Mouse (Mus musculus) hindbrain, embryonic 10.5 days (tissue): Measurements from ENCODE around the gene Rgs3. TPM values are rescaled to one million over a fixed set of nuclear protein-coding genes. Genes with fewer than 3 reads are reported as not detected.

Experiments used
- DNase-seq: peaks from one replicate; pipeline ENCODE4 v3.0.0-alpha.2; 2017; ENCODE audit warnings: low spot score
- H3K27ac ChIP-seq: fragments of 300-500 bp; sonication (generic); 2 replicates; pipeline ENCODE4 v1.5.1; 2016; ENCODE audit warnings: mild to moderate bottlenecking, moderate library complexity
- H3K27me3 ChIP-seq: fragments of 300-500 bp; sonication (generic); 2 replicates; pipeline ENCODE4 v1.6.1; 2016; ENCODE audit warnings: mild to moderate bottlenecking; ENCODE audit not compliant: poor library complexity, insufficient read depth, severe bottlenecking
- H3K36me3 ChIP-seq: fragments of 300-500 bp; sonication (generic); 2 replicates; pipeline ENCODE4 v1.6.1; 2016; ENCODE audit warnings: mild to moderate bottlenecking, moderate library complexity
- H3K4me1 ChIP-seq: fragments of 300-500 bp; sonication (generic); replicated peaks from 2 replicates; pipeline ENCODE4 v1.6.1; 2016; ENCODE audit warnings: mild to moderate bottlenecking
- H3K4me3 ChIP-seq: fragments of 300-500 bp; sonication (generic); 2 replicates; pipeline ENCODE4 v1.5.1; 2016; ENCODE audit warnings: mild to moderate bottlenecking, moderate library complexity
- H3K9me3 ChIP-seq: fragments of 300-500 bp; sonication (generic); 2 replicates; pipeline ENCODE4 v1.6.1; 2016; ENCODE audit warnings: mild to moderate bottlenecking, moderate library complexity
- WGBS: fragments of 180-500 bp; shearing (Covaris S2); methylation state at CpG from one replicate; pipeline ENCODE4 v1.1.7; 2016; 5-methylcytosine and 5-hydroxymethylcytosine counted together
- polyA plus RNA-seq: library from polyadenylated mRNA; unstranded; fragments of >200 nt; fragmentation: Nextera tagmentation; extraction: Ambion mirVana; gene quantifications from 2 replicates; pipeline ENCODE4 v1.2.1, GENCODE M21; 2016

Gene Rgs3
- polyA plus RNA-seq, 1 experiment from 2014 or later: 48.6 TPM

DNA sequence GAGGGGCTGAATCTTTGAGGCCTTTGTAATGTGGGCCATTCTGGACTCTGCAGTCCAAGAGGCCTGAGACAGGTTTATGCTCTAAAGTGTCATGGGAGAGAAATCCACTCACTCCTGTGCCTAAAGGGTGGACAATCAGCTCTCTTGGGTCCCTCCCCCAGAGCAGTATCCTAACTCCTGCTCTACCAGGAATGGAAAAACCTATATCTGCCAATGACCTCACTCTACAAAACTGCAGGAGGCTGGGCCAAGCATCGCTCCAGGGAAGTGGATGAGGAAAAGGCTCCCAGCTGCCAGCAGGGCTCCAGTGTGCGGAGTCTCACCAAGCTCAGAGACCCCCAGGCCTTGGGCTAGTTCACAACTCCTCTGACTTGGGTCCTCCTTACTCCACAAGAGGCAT, 173.2 kb downstream of the Rgs3 start:
- Histone ChIP-seq H3K4me3 (no peak overlapping the region), H3K9me3 (no peaks in the 10 kb centered on the region), H3K27me3 (no peaks in the 10 kb centered on the region), H3K36me3 (no peaks in the 10 kb centered on the region), H3K4me1 (peaks cover 44% of the 10 kb centered on the region), H3K27ac (peak overlapping the region; percentile 62)
- 64% methylated on average over 2 of the region's 2 CpGs for WGBS
- no peak for DNase-seq

DNA sequence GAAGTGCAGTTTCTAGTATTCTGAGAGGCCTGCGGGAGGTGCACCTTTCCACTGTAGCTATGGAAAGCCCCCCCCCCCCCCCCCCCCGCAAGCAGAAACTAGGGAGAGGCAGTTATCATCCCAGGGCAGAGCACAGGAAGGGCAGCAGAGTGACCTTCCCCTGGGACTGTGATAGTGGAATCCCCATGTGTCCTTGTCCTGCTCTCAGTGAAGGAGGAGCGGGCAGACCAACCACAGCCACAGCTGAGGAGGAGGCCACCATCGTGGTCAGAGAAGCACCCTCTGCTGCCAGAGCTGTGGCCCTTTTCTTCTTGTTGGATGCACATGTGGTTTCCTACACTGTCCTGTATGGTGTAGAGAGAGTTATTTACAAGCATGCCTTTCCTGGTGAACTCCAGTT, 174.3 kb downstream of the Rgs3 start:
- 66% methylated on average over 4 of the region's 4 CpGs for WGBS
- Histone ChIP-seq H3K9me3 (no peaks in the 10 kb centered on the region), H3K27ac (peak overlapping the region; percentile 8; the same call in 1 of the 2 replicates), H3K4me3 (no peak overlapping the region), H3K36me3 (no peaks in the 10 kb centered on the region), H3K27me3 (no peaks in the 10 kb centered on the region), H3K4me1 (peaks cover 50% of the 10 kb centered on the region)
- DNase-seq: no peak

DNA sequence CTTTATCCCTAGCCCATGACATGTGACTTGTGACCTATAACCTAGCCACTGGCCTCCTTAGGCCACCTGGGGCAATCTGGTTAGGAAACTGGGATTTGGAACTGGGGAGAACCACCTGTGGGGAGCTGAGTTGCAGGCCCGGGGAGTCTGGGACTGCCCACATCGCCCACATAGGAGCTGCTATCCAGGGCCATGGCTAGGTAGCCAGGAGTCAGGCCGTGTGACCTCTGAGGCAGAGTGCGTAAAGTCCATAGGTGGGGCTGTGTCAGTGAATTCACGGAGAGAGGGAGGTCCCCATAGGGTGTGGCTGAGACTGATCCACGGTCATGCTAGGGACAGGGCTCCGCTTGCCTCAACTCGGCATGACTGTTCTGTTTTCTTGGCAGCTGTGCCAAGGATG, 175.6 kb downstream of the Rgs3 start:
- no peaks in the 10 kb centered on the region for H3K27me3 ChIP-seq
- H3K36me3 ChIP-seq: no peaks in the 10 kb centered on the region
- no peaks in the 10 kb centered on the region for H3K9me3 ChIP-seq
- no peak overlapping the region for H3K4me3 ChIP-seq
- H3K27ac ChIP-seq: peak overlapping the region; percentile 41; the same call in 1 of the 2 replicates
- DNase-seq: no peak
- WGBS: 75% methylated on average over 8 of the region's 8 CpGs
- H3K4me1 ChIP-seq: peaks cover 53% of the 10 kb centered on the region

DNA sequence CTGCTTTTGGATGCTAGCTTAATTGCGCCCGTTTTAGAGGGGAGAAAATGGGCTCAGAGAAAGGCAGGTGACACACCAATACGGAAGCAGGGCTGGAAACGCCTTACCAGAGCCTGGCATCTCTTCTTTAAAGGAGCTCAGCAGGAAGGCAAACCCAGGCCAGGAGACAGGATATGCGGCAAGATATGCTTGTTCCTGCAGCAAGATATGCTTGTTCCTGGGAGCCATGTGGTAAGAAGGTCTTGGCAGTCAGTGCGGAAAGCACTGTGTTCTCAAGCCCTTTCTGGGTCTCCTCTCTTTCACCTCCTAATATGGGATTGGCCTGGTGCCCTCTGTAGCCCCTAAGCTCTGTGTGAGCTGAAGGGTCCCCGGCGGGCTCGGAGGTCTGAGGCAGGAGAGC, 176.2 kb downstream of the Rgs3 start:
- Histone ChIP-seq H3K4me1 (peaks cover 54% of the 10 kb centered on the region), H3K4me3 (no peak overlapping the region), H3K27me3 (no peaks in the 10 kb centered on the region), H3K36me3 (no peaks in the 10 kb centered on the region), H3K27ac (peak overlapping the region; percentile 62), H3K9me3 (no peaks in the 10 kb centered on the region)
- DNase-seq: no peak
- 65% methylated on average over 9 of the region's 9 CpGs for WGBS

GRCm38 (mm10) chr4:62736421-62736820, 176.8 kb downstream of the Rgs3 start:
- Histone ChIP-seq H3K4me1 (peaks cover 59% of the 10 kb centered on the region), H3K27ac (peak overlapping the region; percentile 62), H3K27me3 (no peaks in the 10 kb centered on the region), H3K9me3 (no peaks in the 10 kb centered on the region), H3K36me3 (no peaks in the 10 kb centered on the region), H3K4me3 (no peak overlapping the region)
- DNase-seq: no peak
- 77% methylated on average over 7 of the region's 7 CpGs for WGBS

DNA sequence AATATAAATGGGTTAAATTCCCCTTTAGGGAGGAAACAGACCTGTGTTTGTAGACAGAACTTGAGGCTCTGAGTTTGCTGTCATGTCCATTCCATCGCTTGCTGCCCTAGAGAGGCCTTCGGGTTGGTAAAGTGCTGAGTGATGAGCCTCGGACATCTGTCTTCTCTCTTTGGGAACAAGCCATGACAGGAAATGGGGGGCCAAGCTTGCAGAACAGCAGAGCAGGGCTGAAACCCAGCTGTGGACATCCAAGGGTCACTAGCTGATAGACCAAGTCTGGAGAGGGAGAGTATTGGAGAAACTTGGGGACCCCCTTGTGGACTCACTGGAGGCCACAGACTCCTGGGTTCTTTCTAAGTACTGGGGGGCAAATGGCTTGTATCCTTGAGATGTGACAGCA, 177.3 kb downstream of the Rgs3 start:
- Histone ChIP-seq H3K27ac (peak overlapping the region; percentile 62; the same call in 1 of the 2 replicates), H3K4me3 (no peak overlapping the region), H3K27me3 (no peaks in the 10 kb centered on the region), H3K36me3 (no peaks in the 10 kb centered on the region), H3K9me3 (no peaks in the 10 kb centered on the region), H3K4me1 (peaks cover 64% of the 10 kb centered on the region)
- 78% methylated on average over 3 of the region's 3 CpGs for WGBS
- DNase-seq: no peak

GRCm38 (mm10) chr4:62737983-62738695, 178.5 kb downstream of the Rgs3 start:
- Histone ChIP-seq H3K36me3 (no peaks in the 10 kb centered on the region), H3K4me1 (peaks cover 65% of the 10 kb centered on the region), H3K4me3 (no peak overlapping the region), H3K9me3 (no peaks in the 10 kb centered on the region), H3K27ac (peak overlapping the region; percentile 10), H3K27me3 (no peaks in the 10 kb centered on the region)
- peak; percentile 27 for DNase-seq
- WGBS: 74% methylated on average over 9 of the region's 9 CpGs

DNA sequence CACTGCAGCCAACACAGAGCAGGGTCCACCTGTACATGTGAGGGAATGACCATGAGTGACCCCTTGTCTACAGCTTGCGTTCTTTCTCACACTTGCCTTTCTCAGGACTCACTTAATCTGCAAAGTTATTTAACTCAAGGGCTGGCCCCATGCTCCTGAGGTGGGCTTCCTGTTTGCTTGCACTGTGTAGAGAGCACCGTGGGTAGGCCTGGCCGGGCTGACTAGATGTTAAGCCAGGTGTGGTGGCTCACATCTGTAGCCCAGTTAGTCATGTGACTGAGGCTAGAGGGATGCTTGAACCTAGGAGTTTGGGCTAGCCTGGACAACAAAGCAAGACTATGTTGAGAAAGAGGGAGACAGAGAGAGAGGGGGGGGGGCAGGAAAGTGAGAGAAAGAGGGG, 179.3 kb downstream of the Rgs3 start:
- Histone ChIP-seq H3K4me3 (no peak overlapping the region), H3K9me3 (no peaks in the 10 kb centered on the region), H3K27me3 (no peaks in the 10 kb centered on the region), H3K4me1 (peaks cover 64% of the 10 kb centered on the region), H3K27ac (peak overlapping the region; percentile 10; the same call in 1 of the 2 replicates), H3K36me3 (no peaks in the 10 kb centered on the region)
- 72% methylated on average over 3 of the region's 3 CpGs for WGBS
- DNase-seq: no peak

GRCm38 (mm10) chr4:62739591-62739990, 179.9 kb downstream of the Rgs3 start:
- H3K4me1 ChIP-seq: peaks cover 68% of the 10 kb centered on the region
- no peaks in the 10 kb centered on the region for H3K9me3 ChIP-seq
- no peaks in the 10 kb centered on the region for H3K27me3 ChIP-seq
- H3K27ac ChIP-seq: no peak overlapping the region; the same call in 1 of the 2 replicates
- H3K36me3 ChIP-seq: no peaks in the 10 kb centered on the region
- no peak overlapping the region for H3K4me3 ChIP-seq
- DNase-seq: no peak
- WGBS: 95% methylated on average over 4 of the region's 4 CpGs

DNA sequence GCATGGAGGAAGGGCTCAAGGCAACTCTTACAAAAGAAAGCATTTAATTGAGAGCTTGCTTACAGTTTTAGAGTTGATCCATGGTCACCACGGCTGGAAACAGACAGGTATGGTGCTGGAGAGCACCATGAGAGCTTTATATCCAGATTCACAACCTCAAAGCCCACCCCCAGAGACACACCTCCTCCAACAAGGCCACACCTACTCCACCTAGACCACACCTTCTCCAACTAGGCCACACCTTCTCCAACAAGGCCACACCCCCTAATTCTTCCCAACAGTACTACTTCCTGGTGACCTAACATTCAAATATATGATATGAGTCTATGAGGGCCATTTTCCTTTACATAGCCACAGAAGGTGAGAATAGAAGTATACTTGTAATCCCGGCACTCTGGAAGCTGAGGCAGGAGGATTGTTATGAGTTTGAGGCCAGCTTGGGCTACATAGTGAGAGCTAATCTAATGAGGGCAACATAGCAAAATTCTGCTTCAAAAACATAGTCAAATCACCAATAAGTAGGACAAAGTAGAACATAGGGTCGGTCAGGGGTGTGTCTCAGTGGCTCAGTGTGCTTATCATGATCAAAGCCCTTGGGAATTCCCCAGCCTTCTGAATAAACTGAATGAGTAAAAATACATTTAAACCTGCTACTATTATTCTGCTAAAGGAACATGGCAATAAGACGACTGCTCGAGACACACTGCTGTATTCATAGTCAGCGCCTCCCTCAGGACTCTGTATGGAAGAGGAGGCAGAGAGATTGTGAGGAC, 180.8 kb downstream of the Rgs3 start:
- no peaks in the 10 kb centered on the region for H3K9me3 ChIP-seq
- peaks cover 69% of the 10 kb centered on the region for H3K4me1 ChIP-seq
- WGBS: 91% methylated on average over 6 of the region's 6 CpGs
- H3K27ac ChIP-seq: peak overlapping the region; percentile 88
- no peaks in the 10 kb centered on the region for H3K36me3 ChIP-seq
- DNase-seq: no peak
- H3K27me3 ChIP-seq: no peaks in the 10 kb centered on the region
- no peak overlapping the region for H3K4me3 ChIP-seq

GRCm38 (mm10) chr4:62741055-62741453, 181.4 kb downstream of the Rgs3 start:
- Histone ChIP-seq H3K36me3 (no peaks in the 10 kb centered on the region), H3K27ac (peak overlapping the region; percentile 88), H3K9me3 (no peaks in the 10 kb centered on the region), H3K4me3 (no peak overlapping the region), H3K4me1 (peaks cover 69% of the 10 kb centered on the region), H3K27me3 (no peaks in the 10 kb centered on the region)
- 78% methylated on average over 5 of the region's 5 CpGs for WGBS
- no peak for DNase-seq

DNA sequence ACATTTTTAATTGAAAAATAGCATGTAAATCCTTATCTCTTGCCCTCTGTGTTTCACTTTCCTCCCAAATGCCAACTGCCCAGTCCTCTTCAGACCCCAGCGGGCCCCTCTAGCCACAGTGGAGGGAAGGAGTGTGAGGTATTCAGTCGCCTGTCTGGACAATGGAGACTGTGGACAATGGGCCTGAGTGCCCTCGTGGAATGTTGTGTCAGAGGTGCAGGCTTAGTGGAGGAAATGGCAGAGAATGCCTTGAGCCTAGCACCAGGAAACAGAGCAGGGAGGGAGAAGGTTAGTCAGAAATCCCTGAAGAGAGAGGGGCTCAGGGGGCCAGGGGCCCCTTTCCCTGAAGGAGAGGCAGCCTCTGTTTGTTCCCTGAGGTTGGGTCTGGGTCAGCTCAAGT, 182.0 kb downstream of the Rgs3 start:
- Histone ChIP-seq H3K27ac (peak overlapping the region; percentile 88), H3K4me3 (no peak overlapping the region), H3K27me3 (no peaks in the 10 kb centered on the region), H3K9me3 (no peaks in the 10 kb centered on the region), H3K36me3 (no peaks in the 10 kb centered on the region), H3K4me1 (peaks cover 69% of the 10 kb centered on the region)
- 19% methylated on average over 3 of the region's 3 CpGs for WGBS
- peak; percentile 52 for DNase-seq
